Mouse (Mus musculus) ES-Bruce4 (cell line): ENCODE results near the gene Iyd. TPM values are rescaled to one million over a fixed set of nuclear protein-coding genes. Genes with fewer than 3 reads are reported as not detected.

Experiments
- H3K27ac ChIP-seq: 2 replicates; pipeline ENCODE4 v1.5.1; 2012; ENCODE audit warnings: low read length, inconsistent platforms; ENCODE audit not compliant: insufficient read depth
- H3K27me3 ChIP-seq: 2 replicates; pipeline ENCODE4 v1.6.1; 2012; ENCODE audit warnings: mild to moderate bottlenecking, low read length, inconsistent platforms; ENCODE audit not compliant: control insufficient read depth, poor library complexity, insufficient read depth, severe bottlenecking
- H3K36me3 ChIP-seq: 2 replicates; pipeline ENCODE4 v1.6.1; 2012; ENCODE audit warnings: inconsistent platforms, mild to moderate bottlenecking, low read length, moderate library complexity; ENCODE audit not compliant: control insufficient read depth, poor library complexity, insufficient read depth, severe bottlenecking
- H3K4me1 ChIP-seq: one replicate; pipeline ENCODE4 v1.8.1; 2011; ENCODE audit warnings: low read length; ENCODE audit not compliant: control insufficient read depth, insufficient read depth
- H3K4me3 ChIP-seq: 2 replicates; pipeline ENCODE4 v1.5.1; 2011; ENCODE audit warnings: low read depth, mild to moderate bottlenecking, low read length
- H3K9ac ChIP-seq: 2 replicates; pipeline ENCODE4 v1.6.1; 2012; ENCODE audit warnings: low read depth, mild to moderate bottlenecking, inconsistent platforms; ENCODE audit not compliant: poor library complexity, severe bottlenecking
- H3K9me3 ChIP-seq: replicated peaks from 2 replicates; pipeline ENCODE4 v1.6.1; 2012; ENCODE audit warnings: mild to moderate bottlenecking, low read length, inconsistent platforms; ENCODE audit not compliant: control insufficient read depth, poor library complexity, insufficient read depth, severe bottlenecking
- CTCF ChIP-seq: IDR thresholded peaks from one replicate; pipeline ENCODE4 v1.8.1; 2011; ENCODE audit warnings: low read depth, low read length
- EP300 ChIP-seq: IDR thresholded peaks from 2 replicates; pipeline ENCODE4 v1.6.1; 2011; ENCODE audit warnings: low read depth, low read length; ENCODE audit not compliant: insufficient read depth
- POLR2A ChIP-seq: IDR thresholded peaks from one replicate; pipeline ENCODE4 v1.8.1; 2011; ENCODE audit warnings: low read length; ENCODE audit not compliant: insufficient read depth
- polyA plus RNA-seq: library from polyadenylated mRNA; stranded (reverse); fragments of >200 nt; gene quantifications from 2 replicates; pipeline ENCODE4 v1.2.4, GENCODE M21; 2011; ENCODE audit warnings: low read depth; ENCODE audit not compliant: missing spikeins, insufficient read depth, insufficient read length

Gene Iyd
- polyA plus RNA-seq, 1 experiment: not detected

DNA sequence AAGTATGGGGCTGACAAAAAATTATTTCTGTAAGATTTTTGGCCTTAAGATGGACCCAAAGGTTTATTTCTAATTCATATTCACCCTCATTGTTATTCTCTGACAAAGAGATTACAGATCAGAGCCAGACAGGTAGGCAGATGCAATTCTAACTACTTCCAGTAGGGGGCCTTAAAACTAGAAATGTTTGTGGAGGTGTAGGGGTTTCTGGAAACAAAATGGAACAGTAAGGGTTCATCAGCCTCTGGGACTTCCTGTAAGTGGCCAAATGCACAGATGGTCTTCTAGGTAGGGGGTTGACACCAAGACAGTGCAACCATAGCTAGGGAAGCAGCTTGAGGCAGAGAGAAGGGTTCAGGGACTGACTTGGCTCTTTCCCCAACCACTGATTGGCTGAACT lies 22.1 kb downstream of the Iyd start:
- TF ChIP-seq EP300 (no peak), CTCF (no peak), POLR2A (no peak)
- Histone ChIP-seq H3K36me3 (no peaks in the 10 kb centered on the region), H3K9me3 (no peaks in the 10 kb centered on the region), H3K4me1 (no peaks in the 10 kb centered on the region), H3K27me3 (no peaks in the 10 kb centered on the region; the same call in 1 of the 2 replicates), H3K27ac (no peak overlapping the region), H3K9ac (no peak overlapping the region), H3K4me3 (no peak overlapping the region)

DNA sequence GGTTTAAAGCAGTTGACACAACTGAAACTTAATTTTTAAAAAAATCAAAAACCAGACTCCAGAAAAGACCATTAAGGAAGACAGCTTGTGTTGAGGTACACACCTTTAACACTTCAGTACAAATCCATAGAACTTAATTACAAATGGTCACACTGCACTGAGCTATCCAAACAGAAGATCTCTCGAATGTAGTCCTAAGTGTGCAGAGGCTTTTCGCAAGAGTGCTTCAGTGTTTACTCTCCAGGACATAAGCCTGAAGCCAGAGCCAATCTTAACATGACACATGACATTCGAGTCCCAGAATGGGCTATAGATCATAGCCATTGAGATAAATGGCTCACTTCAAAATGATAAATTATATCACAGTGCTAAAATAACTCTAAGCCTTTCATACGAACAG lies 25.1 kb downstream of the Iyd start:
- Histone ChIP-seq H3K9ac (no peak overlapping the region), H3K36me3 (no peaks in the 10 kb centered on the region), H3K9me3 (no peaks in the 10 kb centered on the region), H3K27me3 (no peaks in the 10 kb centered on the region; the same call in 1 of the 2 replicates), H3K27ac (no peak overlapping the region), H3K4me1 (no peaks in the 10 kb centered on the region), H3K4me3 (no peak overlapping the region)
- no peak for TF ChIP-seq CTCF
- no peak for TF ChIP-seq EP300
- TF ChIP-seq POLR2A: no peak

GRCm38 (mm10) chr10:3567821-3568220 lies 27.8 kb downstream of the Iyd start:
- H3K9me3 ChIP-seq: no peaks in the 10 kb centered on the region
- no peak overlapping the region for H3K4me3 ChIP-seq
- no peaks in the 10 kb centered on the region; the same call in 1 of the 2 replicates for H3K27me3 ChIP-seq
- no peak overlapping the region for H3K9ac ChIP-seq
- no peaks in the 10 kb centered on the region for H3K4me1 ChIP-seq
- H3K36me3 ChIP-seq: no peaks in the 10 kb centered on the region
- TF ChIP-seq CTCF (peak; percentile 68), POLR2A (no peak), EP300 (no peak)
- H3K27ac ChIP-seq: no peak overlapping the region

- no peak overlapping the region for H3K4me3 ChIP-seq
- no peaks in the 10 kb centered on the region for H3K4me1 ChIP-seq
- no peaks in the 10 kb centered on the region for H3K36me3 ChIP-seq
- no peak overlapping the region for H3K27ac ChIP-seq
- no peaks in the 10 kb centered on the region for H3K27me3 ChIP-seq
- peak; percentile 13 for TF ChIP-seq CTCF
- TF ChIP-seq EP300: no peak
- no peaks in the 10 kb centered on the region for H3K9me3 ChIP-seq
- no peak overlapping the region for H3K9ac ChIP-seq
These were observed 32.9 kb downstream of the Iyd start for GRCm38 (mm10) chr10:3572723-3573649.

- Histone ChIP-seq H3K27ac (no peak overlapping the region), H3K36me3 (no peaks in the 10 kb centered on the region), H3K9ac (no peak overlapping the region), H3K9me3 (no peaks in the 10 kb centered on the region), H3K27me3 (no peaks in the 10 kb centered on the region), H3K4me3 (no peak overlapping the region), H3K4me1 (no peaks in the 10 kb centered on the region)
- peak; percentile 10 for TF ChIP-seq CTCF
- no peak for TF ChIP-seq EP300
- TF ChIP-seq POLR2A: no peak
These were observed 34.0 kb downstream of the Iyd start for GRCm38 (mm10) chr10:3573905-3574500.

GRCm38 (mm10) chr10:3590632-3591031 lies 50.6 kb downstream of the Iyd start:
- Histone ChIP-seq H3K9me3 (no peaks in the 10 kb centered on the region), H3K9ac (no peak overlapping the region), H3K36me3 (no peaks in the 10 kb centered on the region), H3K27me3 (no peaks in the 10 kb centered on the region; the same call in 1 of the 2 replicates), H3K4me1 (peaks cover 1% of the 10 kb centered on the region), H3K27ac (no peak overlapping the region), H3K4me3 (no peak overlapping the region)
- TF ChIP-seq EP300 (no peak), CTCF (no peak), POLR2A (no peak)
